Mouse (Mus musculus) C2C12 (cell line): ENCODE data around the gene Dixdc1.

Source experiments
- CEBPB ChIP-seq: IDR thresholded peaks from one replicate; pipeline ENCODE4 v1.6.1; 2011; ENCODE audit warnings: low read depth, mild to moderate bottlenecking, control low read depth, moderate library complexity
- CTCF ChIP-seq: IDR thresholded peaks from one replicate; pipeline ENCODE4 v1.5.1; 2011; ENCODE audit not compliant: control insufficient read depth, insufficient read depth, insufficient read length
- MAX ChIP-seq: IDR thresholded peaks from one replicate; pipeline ENCODE4 v1.6.1; 2011; ENCODE audit warnings: mild to moderate bottlenecking, control low read depth
- MYOG ChIP-seq: IDR thresholded peaks from one replicate; pipeline ENCODE4 v1.6.1; 2011; ENCODE audit not compliant: control insufficient read depth, insufficient read length; ENCODE audit errors: extremely low read depth
- USF1 ChIP-seq: IDR thresholded peaks from one replicate; pipeline ENCODE4 v1.6.1; 2011; ENCODE audit warnings: low read depth, mild to moderate bottlenecking, control low read depth, moderate library complexity

GRCm38 (mm10) chr9:50674771-50675170 lies 64.5 kb downstream of the Dixdc1 start:
- TF ChIP-seq CTCF (no peak), MYOG (no peak), MAX (no peak), CEBPB (no peak), USF1 (no peak)
